Mouse (Mus musculus): ENCODE results near the gene Chd5. TPM values are rescaled to one million over a fixed set of nuclear protein-coding genes. Genes with fewer than 3 reads are reported as not detected.

Chd5 gene
- polyA plus RNA-seq (2014; fragmentation: Nextera tagmentation; extraction: Ambion mirVana), result 0.20 and 0.31 TPM in 2 replicates

DNA sequence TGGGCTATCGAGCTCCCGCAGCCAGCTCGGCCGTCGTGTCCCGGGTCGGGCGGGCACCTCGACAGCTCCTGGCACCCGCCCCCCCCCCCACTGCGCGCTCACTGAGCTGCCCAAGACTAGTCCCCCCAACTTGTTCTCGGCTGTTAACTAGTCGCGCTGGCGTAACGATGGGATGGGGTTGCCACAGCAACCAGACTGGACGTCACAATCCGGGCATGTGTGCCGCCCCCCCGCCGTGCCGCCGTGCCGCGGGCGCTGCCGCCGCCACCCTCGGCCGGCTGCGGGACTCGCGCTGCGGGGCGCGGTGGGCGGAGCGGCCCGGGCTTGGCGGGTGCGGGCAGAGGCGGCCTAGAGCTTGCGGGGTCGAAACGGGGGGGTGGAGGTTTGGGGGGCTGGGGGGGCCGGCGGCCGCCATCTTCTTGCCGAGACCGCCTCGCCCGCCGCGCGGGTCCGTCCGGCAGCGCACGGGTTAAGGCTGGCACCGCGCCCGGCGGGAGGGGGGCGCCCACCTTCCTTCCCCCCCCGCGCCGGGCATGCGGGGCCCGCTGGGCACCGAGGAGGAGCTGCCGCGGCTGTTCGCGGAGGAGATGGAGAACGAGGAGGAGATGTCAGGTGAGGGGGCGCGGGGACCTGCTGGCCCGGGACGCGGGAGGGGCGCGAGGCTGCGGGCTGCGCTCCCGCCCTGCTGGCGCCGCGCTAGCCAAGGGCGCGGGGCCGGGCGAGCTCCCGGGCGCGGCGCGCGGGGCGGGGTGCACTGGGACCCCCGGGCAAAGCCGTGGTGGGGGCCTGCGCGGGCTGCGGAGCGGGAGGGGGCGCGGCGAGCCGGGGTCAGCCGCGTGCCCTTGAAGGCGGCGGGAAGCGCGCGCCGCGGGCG, at the start of gene Chd5:
Gene Chd5, plus strand, starts transcription at position 233 of the 874 bp plus-strand sequence.
- Histone ChIP-seq H3K4me1 (ENCODE audit: control insufficient read depth, insufficient read depth, low read length) (peaks cover 14% of the 10 kb centered on the region), H3K27me3 (ENCODE audit: control insufficient read depth, insufficient read depth, low read length) (peaks cover 40% of the 10 kb centered on the region), H3K9me3 (ENCODE audit: control insufficient read depth, low read length) (no peaks in the 10 kb centered on the region), H3K9ac (ENCODE audit: low read length) (peak within 1 kb of the TSS; percentile 60), H3K4me3 (ENCODE audit: low read depth, low read length) (peak within 1 kb of the TSS; percentile 54), H3K36me3 (ENCODE audit: control insufficient read depth, insufficient read depth, low read length) (peaks cover 3% of the 10 kb centered on the region; the same call in 1 of the 2 replicates), H3K27ac (ENCODE audit: low read depth, low read length) (no peak within 1 kb of the TSS), H3K4me2 (ENCODE audit: low read depth) (peak within 1 kb of the TSS; percentile 95)
- 1% methylated on average over 43 of the region's 120 CpGs for WGBS
- no peak for DNase-seq (ENCODE audit: low spot score)
- 0 out of 2 replicates have a peak, but pooled peaks have one; percentile 21 for ATAC-seq (ENCODE audit: insufficient read depth, low FRiP score, low TSS enrichment)

DNA sequence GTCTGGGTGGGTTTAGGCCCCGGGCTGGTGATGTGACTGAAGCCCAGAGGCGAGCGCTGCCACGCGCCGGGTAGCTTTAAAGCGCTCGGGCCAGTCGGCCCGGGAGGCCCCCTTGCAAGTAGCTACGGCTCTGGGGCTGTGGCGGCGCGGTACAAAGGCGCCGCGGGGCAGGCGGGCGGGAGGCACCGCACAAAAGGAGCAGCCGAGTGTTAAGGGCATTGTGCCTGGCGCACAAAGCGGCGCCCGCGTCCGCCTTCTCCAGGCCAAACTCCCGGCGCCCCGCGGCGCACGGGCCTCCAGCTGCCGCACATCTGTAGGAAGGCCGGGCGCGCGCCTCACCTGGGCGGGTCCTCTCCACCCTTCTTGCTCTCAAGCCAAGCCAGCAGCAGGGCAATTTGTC, 48.1 kb upstream of the Chd5 start:
- Histone ChIP-seq H3K36me3 (ENCODE audit: control insufficient read depth, insufficient read depth, low read length) (no peaks in the 10 kb centered on the region), H3K27ac (ENCODE audit: low read depth, low read length) (no peak overlapping the region), H3K4me2 (ENCODE audit: low read depth) (peak overlapping the region; percentile 47), H3K9me3 (ENCODE audit: control insufficient read depth, low read length) (no peaks in the 10 kb centered on the region), H3K27me3 (ENCODE audit: control insufficient read depth, insufficient read depth, low read length) (peaks cover 60% of the 10 kb centered on the region), H3K4me1 (ENCODE audit: control insufficient read depth, insufficient read depth, low read length) (peaks cover 65% of the 10 kb centered on the region), H3K4me3 (ENCODE audit: low read depth, low read length) (peak overlapping the region; percentile 23), H3K9ac (ENCODE audit: low read length) (peak overlapping the region; percentile 45)
- DNase-seq (ENCODE audit: low spot score) (peak; percentile 85), ATAC-seq (ENCODE audit: insufficient read depth, low FRiP score, low TSS enrichment) (peak; percentile 60)
- WGBS, result 0% methylated on average over 23 of the region's 39 CpGs

DNA sequence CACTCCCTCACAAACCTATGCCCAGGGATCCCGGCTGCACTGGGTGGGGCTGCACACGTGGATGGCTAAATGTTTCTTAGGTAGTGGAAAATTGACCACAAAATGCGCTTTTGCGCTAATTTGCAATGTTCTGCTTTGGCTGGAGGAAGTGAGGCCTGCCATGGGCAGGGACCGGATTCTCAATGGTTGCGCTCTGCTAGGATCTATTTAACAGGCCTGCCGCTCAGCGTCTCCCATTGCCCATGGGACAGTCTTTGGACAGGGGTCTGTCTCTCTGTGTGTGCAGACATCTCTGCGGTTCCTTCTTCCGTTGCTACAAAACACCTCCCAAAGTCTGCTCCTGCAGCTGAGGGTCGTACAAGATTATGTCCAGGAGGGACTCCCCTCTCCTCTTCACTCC, 47.5 kb upstream of the Chd5 start:
- peak overlapping the region; percentile 47 for H3K4me2 ChIP-seq (ENCODE audit: low read depth)
- H3K36me3 ChIP-seq (ENCODE audit: control insufficient read depth, insufficient read depth, low read length), result no peaks in the 10 kb centered on the region
- 0 out of 2 replicates have a peak overlapping the region, but pooled peaks have one; percentile 45 for H3K9ac ChIP-seq (ENCODE audit: low read length)
- DNase-seq (ENCODE audit: low spot score) (no peak), ATAC-seq (ENCODE audit: insufficient read depth, low FRiP score, low TSS enrichment) (no peak; the same call in 1 of the 2 replicates)
- 5% methylated on average over 11 of the region's 11 CpGs for WGBS
- no peak overlapping the region for H3K27ac ChIP-seq (ENCODE audit: low read depth, low read length)
- H3K4me3 ChIP-seq (ENCODE audit: low read depth, low read length), result no peak overlapping the region
- H3K27me3 ChIP-seq (ENCODE audit: control insufficient read depth, insufficient read depth, low read length), result peaks cover 61% of the 10 kb centered on the region
- H3K4me1 ChIP-seq (ENCODE audit: control insufficient read depth, insufficient read depth, low read length), result peaks cover 63% of the 10 kb centered on the region
- H3K9me3 ChIP-seq (ENCODE audit: control insufficient read depth, low read length), result no peaks in the 10 kb centered on the region

DNA sequence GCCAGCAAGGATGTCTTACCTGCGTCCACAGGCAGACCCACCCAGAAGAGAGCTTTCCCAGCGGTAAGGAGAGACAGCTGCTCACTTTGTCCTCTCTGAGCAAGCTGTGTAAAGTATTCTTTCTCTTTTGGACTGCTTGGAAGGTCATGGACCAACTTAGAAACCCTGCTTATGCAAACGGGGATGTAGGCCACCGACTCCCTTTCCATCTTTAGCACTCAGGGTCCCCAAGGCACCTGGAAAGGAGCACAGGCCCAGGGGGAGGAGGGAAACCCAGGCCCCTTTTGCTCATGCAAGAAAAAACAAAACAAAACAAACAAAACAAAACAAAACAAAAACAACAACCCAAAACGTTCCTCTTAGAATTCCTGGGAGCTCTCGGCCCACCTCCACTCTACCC, 46.9 kb upstream of the Chd5 start, which contains the start of gene Hes3:
Gene Hes3, minus strand, starts transcription at position 101 of the 400 bp plus-strand sequence.
- H3K4me2 ChIP-seq (ENCODE audit: low read depth), result peak within 1 kb of the TSS; percentile 47
- H3K4me1 ChIP-seq (ENCODE audit: control insufficient read depth, insufficient read depth, low read length), result peaks cover 59% of the 10 kb centered on the region
- DNase-seq (ENCODE audit: low spot score) (no peak), ATAC-seq (ENCODE audit: insufficient read depth, low FRiP score, low TSS enrichment) (no peak)
- H3K27ac ChIP-seq (ENCODE audit: low read depth, low read length), result no peak within 1 kb of the TSS
- H3K36me3 ChIP-seq (ENCODE audit: control insufficient read depth, insufficient read depth, low read length), result no peaks in the 10 kb centered on the region
- WGBS, result 21% methylated on average over 6 of the region's 6 CpGs
- H3K4me3 ChIP-seq (ENCODE audit: low read depth, low read length), result peak within 1 kb of the TSS; percentile 23
- H3K27me3 ChIP-seq (ENCODE audit: control insufficient read depth, insufficient read depth, low read length), result peaks cover 56% of the 10 kb centered on the region
- H3K9me3 ChIP-seq (ENCODE audit: control insufficient read depth, low read length), result no peaks in the 10 kb centered on the region
- H3K9ac ChIP-seq (ENCODE audit: low read length), result peak within 1 kb of the TSS; percentile 45

DNA sequence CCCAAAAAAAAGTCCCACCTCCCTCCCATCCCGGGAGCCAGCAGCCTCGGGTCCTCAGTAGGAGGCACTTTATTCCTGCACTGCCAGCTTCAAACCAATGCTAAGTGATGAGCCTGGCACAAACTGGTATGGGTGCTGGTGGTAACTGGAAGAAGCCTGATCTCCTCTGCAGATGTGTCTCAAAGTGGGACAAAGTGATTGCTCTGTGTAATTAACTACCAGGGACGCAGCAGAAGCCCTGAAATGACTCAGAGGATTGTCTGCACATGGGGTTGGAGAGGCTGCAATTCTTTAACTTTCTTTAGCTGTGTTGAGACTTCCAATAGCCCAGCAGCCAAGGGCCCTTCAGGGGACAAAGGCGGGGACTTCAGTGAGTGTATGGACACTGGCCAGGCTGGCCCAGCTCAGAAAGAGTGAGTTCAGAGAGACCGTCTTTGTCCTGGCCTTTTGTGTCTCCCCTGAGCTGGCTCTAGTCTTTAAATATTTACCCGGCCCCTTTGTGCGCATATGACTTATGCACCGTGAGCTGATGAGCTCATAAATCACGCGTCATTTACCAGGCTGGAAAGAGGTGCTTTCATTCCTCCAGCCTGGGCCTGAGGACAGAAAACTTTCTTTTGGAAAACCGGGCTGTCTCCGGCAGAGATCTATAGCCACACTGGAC, 46.2 kb upstream of the Chd5 start:
- no peak for ATAC-seq (ENCODE audit: insufficient read depth, low FRiP score, low TSS enrichment)
- Histone ChIP-seq H3K4me2 (ENCODE audit: low read depth) (peak overlapping the region; percentile 7; the same call in 1 of the 2 replicates), H3K27me3 (ENCODE audit: control insufficient read depth, insufficient read depth, low read length) (peaks cover 49% of the 10 kb centered on the region), H3K36me3 (ENCODE audit: control insufficient read depth, insufficient read depth, low read length) (no peaks in the 10 kb centered on the region), H3K27ac (ENCODE audit: low read depth, low read length) (no peak overlapping the region), H3K4me3 (ENCODE audit: low read depth, low read length) (no peak overlapping the region), H3K9ac (ENCODE audit: low read length) (no peak overlapping the region), H3K4me1 (ENCODE audit: control insufficient read depth, insufficient read depth, low read length) (peaks cover 53% of the 10 kb centered on the region), H3K9me3 (ENCODE audit: control insufficient read depth, low read length) (no peaks in the 10 kb centered on the region)
- 5% methylated on average over 12 of the region's 12 CpGs for WGBS
- DNase-seq (ENCODE audit: low spot score), result peak; percentile 56

DNA sequence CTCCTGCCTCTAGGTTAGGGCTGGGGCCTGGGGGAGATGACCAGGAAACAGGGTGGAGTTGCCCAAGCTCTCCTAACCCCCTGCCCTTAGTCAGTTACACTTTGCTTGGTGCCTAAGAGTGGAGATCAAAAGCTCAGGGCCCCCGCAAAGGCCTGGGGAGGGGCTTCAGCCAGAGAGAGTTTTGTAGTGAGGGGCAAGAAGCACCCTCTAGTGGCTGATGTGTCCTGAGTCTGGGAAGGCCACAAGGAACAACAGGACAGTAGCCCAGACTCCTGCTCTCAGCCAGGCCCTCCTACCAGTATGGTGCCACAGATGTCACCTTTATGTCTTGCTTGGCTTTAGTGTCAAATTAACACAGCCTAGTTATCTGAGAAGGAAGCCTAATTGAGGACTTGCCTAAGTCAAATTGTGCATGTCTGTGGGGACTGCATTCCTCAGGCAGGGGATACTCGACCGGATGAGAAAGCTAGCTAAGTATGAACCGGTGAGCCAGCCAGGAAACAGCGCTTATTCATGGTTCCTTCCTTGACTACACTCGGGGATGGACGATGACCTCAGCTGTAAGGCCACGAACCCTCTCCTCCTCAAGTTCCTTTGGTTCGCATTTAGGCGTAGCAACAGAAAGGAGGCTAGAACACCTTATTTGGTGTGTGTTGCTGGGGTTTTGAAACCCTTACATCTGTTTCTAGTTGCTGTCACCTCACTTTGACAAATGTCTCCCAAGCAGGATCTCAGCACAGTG, 44.1 kb upstream of the Chd5 start:
- DNase-seq (ENCODE audit: low spot score) (no peak), ATAC-seq (ENCODE audit: insufficient read depth, low FRiP score, low TSS enrichment) (no peak)
- Histone ChIP-seq H3K4me3 (ENCODE audit: low read depth, low read length) (no peak overlapping the region), H3K9me3 (ENCODE audit: control insufficient read depth, low read length) (no peaks in the 10 kb centered on the region), H3K36me3 (ENCODE audit: control insufficient read depth, insufficient read depth, low read length) (no peaks in the 10 kb centered on the region), H3K4me2 (ENCODE audit: low read depth) (no peak overlapping the region), H3K27me3 (ENCODE audit: control insufficient read depth, insufficient read depth, low read length) (peaks cover 34% of the 10 kb centered on the region), H3K27ac (ENCODE audit: low read depth, low read length) (no peak overlapping the region), H3K9ac (ENCODE audit: low read length) (no peak overlapping the region), H3K4me1 (ENCODE audit: control insufficient read depth, insufficient read depth, low read length) (peaks cover 49% of the 10 kb centered on the region)
- WGBS, result 41% methylated on average over 10 of the region's 10 CpGs

DNA sequence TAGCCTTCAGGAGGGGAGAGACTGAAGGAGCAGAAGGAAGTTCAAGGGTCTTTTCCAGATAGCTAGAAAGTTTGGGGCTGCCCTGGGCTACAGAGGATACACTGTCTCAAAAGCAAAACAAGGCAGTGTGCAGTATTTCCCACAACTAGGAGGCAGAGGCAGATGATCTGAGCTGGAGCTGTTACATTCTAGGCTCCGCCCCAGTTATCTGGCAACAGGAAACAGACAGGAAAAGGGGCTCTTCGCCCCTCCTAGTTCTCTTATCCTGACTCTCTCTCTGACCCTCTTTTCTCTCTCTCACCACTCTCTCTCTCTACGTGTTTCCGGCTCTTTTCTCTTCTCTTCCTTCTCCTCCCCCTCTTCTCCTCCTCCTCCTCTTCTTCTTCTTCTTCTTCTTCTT, 42.5 kb upstream of the Chd5 start:
- DNase-seq (ENCODE audit: low spot score) (no peak), ATAC-seq (ENCODE audit: insufficient read depth, low FRiP score, low TSS enrichment) (no peak)
- Histone ChIP-seq H3K4me1 (ENCODE audit: control insufficient read depth, insufficient read depth, low read length) (peaks cover 40% of the 10 kb centered on the region), H3K4me3 (ENCODE audit: low read depth, low read length) (no peak overlapping the region), H3K36me3 (ENCODE audit: control insufficient read depth, insufficient read depth, low read length) (no peaks in the 10 kb centered on the region), H3K27me3 (ENCODE audit: control insufficient read depth, insufficient read depth, low read length) (peaks cover 20% of the 10 kb centered on the region), H3K4me2 (ENCODE audit: low read depth) (no peak overlapping the region), H3K9ac (ENCODE audit: low read length) (no peak overlapping the region), H3K27ac (ENCODE audit: low read depth, low read length) (no peak overlapping the region), H3K9me3 (ENCODE audit: control insufficient read depth, low read length) (no peaks in the 10 kb centered on the region)
- WGBS, result 57% methylated on average over 4 of the region's 4 CpGs

DNA sequence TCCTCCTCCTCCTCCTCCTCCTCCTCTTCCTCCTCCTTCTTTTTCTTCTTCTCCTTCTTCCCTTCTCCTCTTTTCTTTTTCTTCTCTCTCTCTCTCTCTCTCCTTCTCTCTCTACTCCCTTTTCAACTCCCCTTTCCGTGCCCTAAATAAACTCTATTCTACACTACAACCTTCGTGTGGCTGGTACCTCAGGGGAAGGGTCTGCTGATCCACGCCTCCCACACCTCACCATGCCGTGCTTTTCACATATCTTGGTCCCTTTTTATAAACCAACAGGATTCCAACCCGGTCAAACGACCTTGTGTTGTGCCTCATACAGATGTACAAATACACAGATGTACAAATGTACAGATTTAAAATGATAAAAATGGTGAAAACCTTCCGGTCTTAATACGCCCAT, 42.1 kb upstream of the Chd5 start:
- DNase-seq (ENCODE audit: low spot score) (no peak), ATAC-seq (ENCODE audit: insufficient read depth, low FRiP score, low TSS enrichment) (no peak)
- H3K9ac ChIP-seq (ENCODE audit: low read length), result peak overlapping the region; percentile 0; the same call in 1 of the 2 replicates
- H3K27me3 ChIP-seq (ENCODE audit: control insufficient read depth, insufficient read depth, low read length), result peaks cover 16% of the 10 kb centered on the region
- peak overlapping the region; percentile 37 for H3K4me2 ChIP-seq (ENCODE audit: low read depth)
- H3K4me3 ChIP-seq (ENCODE audit: low read depth, low read length), result peak overlapping the region; percentile 92
- H3K36me3 ChIP-seq (ENCODE audit: control insufficient read depth, insufficient read depth, low read length), result no peaks in the 10 kb centered on the region
- H3K4me1 ChIP-seq (ENCODE audit: control insufficient read depth, insufficient read depth, low read length), result peaks cover 36% of the 10 kb centered on the region
- WGBS, result 25% methylated on average over 8 of the region's 8 CpGs
- no peak overlapping the region for H3K27ac ChIP-seq (ENCODE audit: low read depth, low read length)
- no peaks in the 10 kb centered on the region for H3K9me3 ChIP-seq (ENCODE audit: control insufficient read depth, low read length)
